Mouse (Mus musculus): Measurements from ENCODE around the gene Slc24a3. TPM values are rescaled to one million over a fixed set of nuclear protein-coding genes. Genes with fewer than 3 reads are reported as not detected.

Gene Slc24a3
- polyA plus RNA-seq, 1 experiment, result 11.8 TPM

- no peaks in the 10 kb centered on the region for H3K4me1 ChIP-seq (ENCODE audit: control insufficient read depth, insufficient read depth, low read length)
- TF ChIP-seq CTCF (IDR thresholded peaks at IDR 0.05; ENCODE audit: insufficient read depth, low read length) (no peak), POLR2A (IDR thresholded peaks at IDR 0.05; ENCODE audit: borderline replicate concordance, extremely low read depth, low read depth, low read length) (no peak)
- WGBS, result 80% methylated on average over 1 of the region's 1 CpGs
- no peak overlapping the region for H3K4me3 ChIP-seq (replicated peaks; ENCODE audit: extremely low read depth, low read depth, low read length)
- DNase-seq, result no peak
Measured at GRCm38 (mm10) chr2:145260574-145260973, 93.0 kb downstream of the Slc24a3 start.

DNA sequence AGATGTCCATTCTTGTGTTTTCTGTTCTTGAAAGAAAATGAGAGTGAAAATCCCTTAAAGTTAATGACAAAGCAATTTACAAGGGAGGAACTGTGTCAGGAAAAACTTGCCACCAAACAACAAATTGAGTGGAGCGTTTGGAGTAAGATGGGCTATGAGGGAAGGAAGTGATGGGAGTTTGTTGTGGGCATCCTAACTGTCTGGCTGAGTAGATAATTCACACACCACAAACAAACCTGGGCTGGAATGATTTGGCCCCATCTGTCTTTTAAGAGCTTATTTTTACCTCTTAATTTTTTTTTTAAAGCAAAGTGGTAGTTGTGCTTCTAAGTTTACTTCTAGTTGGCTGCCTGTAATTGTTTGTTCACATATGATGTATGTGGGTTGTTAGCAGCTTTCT, 94.6 kb downstream of the Slc24a3 start:
- WGBS, result 50% methylated on average over 1 of the region's 1 CpGs
- Histone ChIP-seq H3K4me3 (replicated peaks; ENCODE audit: extremely low read depth, low read depth, low read length) (no peak overlapping the region), H3K4me1 (ENCODE audit: control insufficient read depth, insufficient read depth, low read length) (no peaks in the 10 kb centered on the region)
- TF ChIP-seq POLR2A (IDR thresholded peaks at IDR 0.05; ENCODE audit: borderline replicate concordance, extremely low read depth, low read depth, low read length) (no peak), CTCF (IDR thresholded peaks at IDR 0.05; ENCODE audit: insufficient read depth, low read length) (no peak)
- no peak for DNase-seq

GRCm38 (mm10) chr2:145266723-145267122, 99.2 kb downstream of the Slc24a3 start:
- DNase-seq, result no peak
- Histone ChIP-seq H3K4me1 (ENCODE audit: control insufficient read depth, insufficient read depth, low read length) (no peaks in the 10 kb centered on the region), H3K4me3 (replicated peaks; ENCODE audit: extremely low read depth, low read depth, low read length) (no peak overlapping the region)
- TF ChIP-seq POLR2A (IDR thresholded peaks at IDR 0.05; ENCODE audit: borderline replicate concordance, extremely low read depth, low read depth, low read length), result no peak
- no peak for TF ChIP-seq CTCF (IDR thresholded peaks at IDR 0.05; ENCODE audit: insufficient read depth, low read length)
- 53% methylated on average over 1 of the region's 1 CpGs for WGBS

GRCm38 (mm10) chr2:145268971-145269370, 101.4 kb downstream of the Slc24a3 start:
- Histone ChIP-seq H3K4me3 (replicated peaks; ENCODE audit: extremely low read depth, low read depth, low read length) (no peak overlapping the region), H3K4me1 (ENCODE audit: control insufficient read depth, insufficient read depth, low read length) (no peaks in the 10 kb centered on the region)
- no peak for DNase-seq
- TF ChIP-seq CTCF (IDR thresholded peaks at IDR 0.05; ENCODE audit: insufficient read depth, low read length) (no peak), POLR2A (IDR thresholded peaks at IDR 0.05; ENCODE audit: borderline replicate concordance, extremely low read depth, low read depth, low read length) (no peak)

DNA sequence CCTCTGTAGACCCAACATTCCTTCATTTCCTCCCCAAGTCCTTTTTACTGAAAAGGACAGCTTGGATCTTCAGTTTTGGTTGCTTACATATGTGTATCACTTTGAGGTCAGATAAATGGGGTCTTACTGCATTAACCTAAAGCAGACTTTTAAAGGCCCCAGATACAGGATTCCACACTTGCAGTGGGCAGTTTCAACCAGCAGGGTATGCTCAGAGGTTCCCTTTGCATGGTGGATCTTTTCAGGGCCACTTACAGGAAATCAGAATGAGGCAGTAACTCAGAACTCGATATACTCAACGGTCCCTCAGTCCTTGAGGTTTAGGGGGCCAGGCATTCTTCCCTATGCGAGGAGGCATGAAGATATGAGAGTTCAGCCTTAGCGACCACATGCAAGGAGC, 101.9 kb downstream of the Slc24a3 start:
- Histone ChIP-seq H3K4me1 (ENCODE audit: control insufficient read depth, insufficient read depth, low read length) (no peaks in the 10 kb centered on the region), H3K4me3 (replicated peaks; ENCODE audit: extremely low read depth, low read depth, low read length) (no peak overlapping the region)
- no peak for TF ChIP-seq CTCF (IDR thresholded peaks at IDR 0.05; ENCODE audit: insufficient read depth, low read length)
- no peak for TF ChIP-seq POLR2A (IDR thresholded peaks at IDR 0.05; ENCODE audit: borderline replicate concordance, extremely low read depth, low read depth, low read length)
- DNase-seq, result no peak
- 78% methylated on average over 4 of the region's 4 CpGs for WGBS

DNA sequence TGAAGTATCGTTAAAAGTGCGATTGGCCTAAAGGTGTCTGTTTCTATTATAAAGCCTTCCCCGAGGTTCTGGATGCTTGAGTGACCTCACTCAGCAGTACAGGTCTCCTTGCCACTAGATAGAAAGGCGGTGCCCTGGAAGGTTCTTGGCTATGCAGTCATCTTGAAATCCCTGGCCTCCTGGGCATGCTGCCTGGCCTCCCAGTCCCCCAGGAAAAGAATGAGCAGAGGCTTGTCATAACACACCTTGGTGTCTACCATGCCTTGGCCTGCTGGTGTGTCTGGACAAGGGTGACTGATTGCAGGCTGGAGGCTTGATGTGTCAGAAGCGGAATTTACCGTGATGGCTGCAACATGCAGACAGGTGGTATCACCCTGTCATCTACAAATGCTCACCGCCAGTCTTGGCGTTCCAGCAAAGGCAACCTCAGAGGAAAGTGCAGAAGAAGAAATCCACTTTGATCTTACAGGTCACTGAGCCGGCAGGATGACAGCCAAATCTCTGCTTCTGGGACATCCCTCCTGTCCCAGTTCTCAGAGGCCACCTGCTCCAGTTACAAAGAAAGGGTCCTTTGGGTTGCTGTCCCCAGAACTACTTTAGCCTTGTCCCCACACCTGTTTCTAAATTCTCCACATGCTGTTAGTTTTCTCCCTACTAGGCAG, 106.6 kb downstream of the Slc24a3 start:
- 84% methylated on average over 9 of the region's 9 CpGs for WGBS
- TF ChIP-seq CTCF (IDR thresholded peaks at IDR 0.05; ENCODE audit: insufficient read depth, low read length) (no peak), POLR2A (IDR thresholded peaks at IDR 0.05; ENCODE audit: borderline replicate concordance, extremely low read depth, low read depth, low read length) (no peak)
- no peak overlapping the region for H3K4me3 ChIP-seq (replicated peaks; ENCODE audit: extremely low read depth, low read depth, low read length)
- H3K4me1 ChIP-seq (ENCODE audit: control insufficient read depth, insufficient read depth, low read length), result no peaks in the 10 kb centered on the region
- DNase-seq, result no peak

GRCm38 (mm10) chr2:145279336-145279735, 111.8 kb downstream of the Slc24a3 start:
- TF ChIP-seq POLR2A (IDR thresholded peaks at IDR 0.05; ENCODE audit: borderline replicate concordance, extremely low read depth, low read depth, low read length), result no peak
- TF ChIP-seq CTCF (IDR thresholded peaks at IDR 0.05; ENCODE audit: insufficient read depth, low read length), result no peak

GRCm38 (mm10) chr2:145283746-145284145, 116.2 kb downstream of the Slc24a3 start:
- Histone ChIP-seq H3K4me1 (ENCODE audit: control insufficient read depth, insufficient read depth, low read length) (peaks cover 4% of the 10 kb centered on the region; the same call in 1 of the 2 replicates), H3K4me3 (replicated peaks; ENCODE audit: extremely low read depth, low read depth, low read length) (no peak overlapping the region)
- 56% methylated on average over 2 of the region's 2 CpGs for WGBS
- DNase-seq, result no peak
- no peak for TF ChIP-seq POLR2A (IDR thresholded peaks at IDR 0.05; ENCODE audit: borderline replicate concordance, extremely low read depth, low read depth, low read length)
- no peak for TF ChIP-seq CTCF (IDR thresholded peaks at IDR 0.05; ENCODE audit: insufficient read depth, low read length)

More at GRCm38 (mm10) chr2:145279336-145279735, 111.8 kb downstream of the Slc24a3 start:
- Histone ChIP-seq H3K4me3 (replicated peaks; ENCODE audit: extremely low read depth, low read depth, low read length) (no peak overlapping the region), H3K4me1 (ENCODE audit: control insufficient read depth, insufficient read depth, low read length) (no peaks in the 10 kb centered on the region)
- no peak for DNase-seq
- 74% methylated on average over 1 of the region's 1 CpGs for WGBS

DNA sequence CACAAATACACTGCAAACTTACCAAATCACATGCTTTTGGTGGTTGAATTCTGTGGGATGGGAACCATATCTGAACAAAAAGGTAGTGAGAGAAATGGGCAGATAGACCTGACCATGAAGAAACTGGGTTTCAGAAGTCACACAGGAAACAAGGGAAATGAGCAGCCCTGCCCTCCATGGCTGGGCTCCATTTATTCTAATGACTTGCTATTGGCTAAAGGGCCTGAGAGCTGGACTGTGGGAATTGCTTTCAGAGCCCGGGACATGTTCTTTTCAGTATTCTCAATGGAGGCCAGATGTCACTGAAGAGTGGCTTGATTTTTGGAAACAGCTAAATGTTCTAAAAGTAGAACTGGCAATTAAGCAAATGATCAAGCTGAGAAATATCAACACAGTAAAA, 120.9 kb downstream of the Slc24a3 start:
- Histone ChIP-seq H3K4me1 (ENCODE audit: control insufficient read depth, insufficient read depth, low read length) (peaks cover 4% of the 10 kb centered on the region; the same call in 1 of the 2 replicates), H3K4me3 (replicated peaks; ENCODE audit: extremely low read depth, low read depth, low read length) (no peak overlapping the region)
- TF ChIP-seq CTCF (IDR thresholded peaks at IDR 0.05; ENCODE audit: insufficient read depth, low read length), result no peak
- no peak for TF ChIP-seq POLR2A (IDR thresholded peaks at IDR 0.05; ENCODE audit: borderline replicate concordance, extremely low read depth, low read depth, low read length)
- DNase-seq, result no peak
- whole genome bisulfite sequencing, result 38% methylated on average over 1 of the region's 1 CpGs

- Histone ChIP-seq H3K4me3 (replicated peaks; ENCODE audit: extremely low read depth, low read depth, low read length) (no peak overlapping the region), H3K4me1 (ENCODE audit: control insufficient read depth, insufficient read depth, low read length) (peaks cover 6% of the 10 kb centered on the region; the same call in 1 of the 2 replicates)
- TF ChIP-seq CTCF (IDR thresholded peaks at IDR 0.05; ENCODE audit: insufficient read depth, low read length) (peak; percentile 23; the same call in 1 of the 2 replicates), POLR2A (IDR thresholded peaks at IDR 0.05; ENCODE audit: borderline replicate concordance, extremely low read depth, low read depth, low read length) (no peak)
- WGBS, result 15% methylated on average over 2 of the region's 2 CpGs
- DNase-seq, result no peak
Measured at GRCm38 (mm10) chr2:145291473-145291872, 123.9 kb downstream of the Slc24a3 start.
